Mouse (Mus musculus) spleen, postnatal 10 days (tissue): ENCODE measurements around the gene Sec24a.
"Not testable (repeated sequence)": the region's sequence is repeated elsewhere in the genome, so short reads cannot be mapped to it uniquely, and the experiment has no call there.

Experiments used
- DNase-seq, 2 experiments: peaks; one replicate each; pipeline ENCODE4 v3.0.0; 2021 to 2022; ENCODE audit warnings: low spot score in 2 of 2

Sec24a gene

DNA sequence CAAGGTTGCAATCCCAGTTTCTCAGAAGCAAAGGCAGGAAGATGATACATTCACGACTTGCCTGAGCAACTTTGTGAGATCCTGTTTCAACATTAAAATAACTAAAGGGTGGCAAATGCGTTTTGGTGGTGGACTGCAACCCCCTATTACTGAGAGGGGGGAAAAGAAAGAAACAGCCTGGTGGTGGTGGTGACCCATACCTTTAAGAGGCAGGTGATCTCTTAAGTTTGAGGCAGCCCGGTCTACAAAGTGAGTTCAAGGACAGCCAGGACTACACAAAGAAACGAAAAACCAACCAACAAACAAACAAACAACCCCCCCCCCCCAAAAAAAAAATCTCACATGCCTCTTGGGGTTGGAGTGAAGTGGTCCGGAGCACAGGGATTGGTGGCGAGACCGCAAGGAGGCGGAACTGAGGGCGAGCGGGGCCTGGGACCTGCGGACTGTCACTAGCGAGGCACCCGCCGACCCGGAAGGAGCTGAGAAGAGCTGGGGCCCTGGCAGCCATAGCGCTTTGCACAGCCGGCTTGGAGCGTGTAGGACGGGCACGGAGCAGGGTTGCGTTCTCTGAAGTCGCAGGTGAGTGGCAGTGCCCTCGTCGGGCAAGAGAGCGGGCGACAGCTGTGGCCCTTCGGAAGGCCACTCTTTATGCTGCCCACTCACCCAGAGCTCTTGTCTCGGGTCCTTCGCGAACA is at the start of gene Sec24a, which contains the start of gene Sar1b:
Gene Sec24a, minus strand, starts transcription at position 422 of the 695 bp plus-strand sequence.
Gene Sar1b, plus strand, starts transcription at position 475 of the 695 bp plus-strand sequence.
- peak; percentile 70 to 86 for DNase-seq

DNA sequence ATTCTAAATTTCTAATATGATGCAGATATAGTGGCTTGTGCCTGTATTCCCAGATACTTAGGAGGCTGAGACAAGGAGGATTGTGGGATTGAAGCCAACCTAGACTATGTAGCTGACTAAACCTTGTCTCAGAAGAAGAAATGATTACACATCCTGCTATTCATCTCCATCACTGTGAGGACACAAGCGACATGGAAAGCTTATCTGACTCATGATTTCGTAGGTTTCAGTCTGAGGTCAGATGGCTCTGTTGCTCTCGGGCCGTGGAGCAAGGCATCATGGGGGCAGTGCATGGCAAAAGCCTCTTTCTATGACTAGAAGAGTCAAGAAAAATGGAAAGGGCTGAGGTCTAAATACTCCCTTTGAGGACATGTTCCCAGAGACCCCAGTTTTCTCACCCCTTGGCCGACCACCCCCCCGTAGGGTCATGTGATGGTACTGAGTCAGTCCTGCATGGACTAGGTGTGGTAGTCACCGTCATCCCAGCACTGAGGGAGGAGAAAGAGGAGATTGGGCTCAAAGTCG is 48.6 kb upstream of the Sec24a start:
- DNase-seq: no peak

DNA sequence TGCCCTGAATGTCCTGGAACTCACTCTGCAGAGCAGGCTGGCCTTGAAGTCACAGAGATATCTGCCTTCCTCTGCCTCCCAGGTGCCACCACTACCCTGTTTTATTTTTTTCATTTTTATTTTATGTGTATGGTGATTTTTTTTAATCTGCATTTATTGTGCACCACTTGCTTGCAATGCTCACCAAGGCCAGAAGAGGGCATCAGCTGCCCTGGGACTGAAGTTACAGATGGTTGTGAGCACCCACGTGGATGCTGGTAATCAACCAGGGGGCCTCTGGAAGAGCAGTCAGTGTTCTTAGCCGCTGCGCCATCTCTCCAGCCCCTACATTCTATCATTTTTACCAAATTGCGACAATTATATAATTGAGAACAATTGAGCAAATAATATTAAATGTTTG is 47.8 kb upstream of the Sec24a start:
- DNase-seq: no peak

DNA sequence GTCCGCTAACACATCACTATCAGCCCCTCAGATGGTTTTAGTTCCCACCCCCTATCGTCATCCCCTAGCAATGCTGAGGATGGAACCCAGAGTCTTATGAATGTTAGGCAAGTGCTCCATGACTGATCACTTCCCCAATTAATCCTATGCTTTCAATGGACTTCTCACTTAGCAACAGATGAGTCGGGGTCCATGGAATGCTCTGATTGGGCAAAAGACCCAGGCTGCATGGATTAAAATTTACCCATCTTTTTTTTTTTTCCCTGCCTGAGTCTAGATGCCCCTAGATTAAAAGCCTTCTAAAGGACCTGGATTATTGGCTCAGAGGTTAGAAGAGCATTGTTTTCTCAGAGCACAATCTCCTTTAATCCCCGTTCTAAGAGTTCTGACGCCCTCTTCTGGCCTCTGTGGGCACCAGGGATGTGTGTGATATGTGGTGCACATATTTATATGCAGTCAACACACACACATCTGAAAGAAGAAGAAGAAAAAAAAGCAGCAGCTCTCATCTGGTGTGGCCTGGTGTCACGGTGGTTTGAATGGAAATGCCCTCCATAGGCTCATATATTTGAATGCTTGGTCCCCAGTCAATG is 46.3 kb upstream of the Sec24a start:
- no peak for DNase-seq

DNA sequence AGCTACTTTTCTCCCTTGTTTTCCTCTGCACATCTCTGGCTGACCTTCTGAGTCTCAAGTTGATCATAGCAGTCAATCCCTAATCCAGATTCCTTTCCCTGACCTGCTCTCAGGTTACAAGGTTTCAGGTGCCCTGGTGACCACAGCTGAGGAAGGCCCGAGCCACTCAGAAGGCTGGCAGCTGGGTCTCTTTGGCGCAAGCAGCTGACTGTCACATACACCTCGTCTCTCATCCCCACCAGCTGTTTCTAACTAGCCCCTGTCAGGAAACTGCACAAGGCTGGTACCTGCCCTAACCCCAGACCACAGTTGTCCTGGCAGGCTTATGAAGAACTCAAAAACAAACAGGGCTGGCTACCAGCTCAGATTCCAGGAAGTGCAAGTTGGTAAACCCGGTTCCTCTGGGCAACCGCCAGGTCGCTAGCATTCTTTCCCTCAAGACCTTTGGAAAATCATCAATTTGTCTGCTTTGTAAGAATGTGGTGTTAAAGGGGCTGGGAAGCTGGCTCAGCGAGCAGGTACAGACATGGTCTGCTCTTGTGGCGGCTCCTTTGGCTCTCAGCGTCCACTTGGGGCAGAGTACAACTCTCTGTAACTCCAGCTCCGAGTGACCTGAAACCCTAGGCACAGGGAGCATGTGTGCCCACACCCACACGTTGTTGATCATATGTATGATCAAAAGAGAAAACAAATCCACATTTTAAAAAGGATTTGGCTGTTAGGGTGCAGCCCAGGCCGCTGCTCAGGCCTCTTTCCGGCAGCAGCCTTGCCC is 43.9 kb upstream of the Sec24a start:
- no peak for DNase-seq

DNA sequence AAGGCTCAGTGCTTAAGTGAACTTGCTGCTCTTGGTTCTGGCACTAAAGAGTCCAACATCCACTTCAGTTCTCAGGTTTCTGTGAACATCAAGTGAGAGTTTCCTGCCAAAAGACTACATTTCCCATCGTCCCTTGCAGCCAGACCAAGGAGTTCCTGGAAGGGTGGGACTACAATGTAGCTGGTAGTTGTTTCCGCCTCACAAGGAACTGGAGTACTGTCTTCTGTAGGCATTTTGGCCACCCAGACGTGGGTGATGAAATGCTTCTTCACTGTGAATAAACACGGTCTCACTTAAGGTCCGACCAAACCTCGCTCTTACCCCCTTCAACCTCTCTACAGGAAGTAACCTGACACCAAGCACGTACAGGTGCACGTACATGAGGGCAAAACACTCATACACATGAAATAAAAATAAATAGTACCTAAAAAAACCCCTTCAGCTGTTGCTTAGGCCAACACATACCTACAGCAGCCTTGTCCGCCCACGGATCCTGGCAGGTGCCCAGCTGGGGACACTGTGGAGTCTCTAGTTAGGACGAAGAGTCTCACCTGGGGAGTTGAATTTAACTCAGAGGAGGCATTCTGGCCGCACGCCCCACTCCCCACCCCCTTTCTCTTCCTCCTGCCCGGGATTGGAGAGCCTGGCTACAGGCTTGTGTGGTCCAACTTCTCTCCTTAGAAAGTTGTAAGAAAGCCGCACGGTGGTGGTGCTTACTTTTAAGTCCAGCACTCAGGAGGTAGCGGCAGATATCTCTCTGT is 42.0 kb upstream of the Sec24a start:
- peak; percentile 39 to 76 for DNase-seq

DNA sequence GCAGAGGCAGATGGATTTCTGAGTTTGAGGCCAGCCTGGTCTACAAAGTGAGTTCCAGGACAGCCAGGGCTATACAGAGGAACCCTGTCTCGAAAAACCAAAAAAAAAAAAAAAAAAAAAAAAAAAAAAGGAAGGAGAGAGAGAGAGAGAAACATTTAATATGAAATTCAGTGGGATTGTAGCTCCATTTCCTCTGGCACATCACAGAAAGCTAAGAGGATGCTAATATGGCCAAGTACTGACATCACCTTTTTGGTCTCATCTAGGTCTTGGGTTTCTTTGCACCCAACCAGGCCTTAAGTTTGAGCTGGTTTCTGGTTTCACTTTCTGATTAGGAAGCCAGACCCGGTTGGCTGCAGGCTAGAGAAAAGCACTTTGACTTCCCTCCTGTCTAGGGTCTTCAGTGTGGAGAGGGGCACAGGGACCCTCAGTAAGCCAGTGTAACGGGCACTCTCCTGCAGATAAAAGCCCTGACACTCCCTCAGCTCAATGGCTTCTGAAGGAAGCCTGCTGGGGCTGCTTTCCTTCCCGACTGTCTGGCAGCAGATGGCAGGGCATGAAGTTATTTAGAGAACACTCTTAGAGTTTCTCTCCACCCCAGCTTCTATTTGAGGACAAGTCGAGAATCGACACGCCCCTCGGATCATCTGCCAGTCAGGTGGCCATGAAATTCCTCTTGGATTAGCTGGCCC is 37.3 kb upstream of the Sec24a start:
- DNase-seq: no peak

DNA sequence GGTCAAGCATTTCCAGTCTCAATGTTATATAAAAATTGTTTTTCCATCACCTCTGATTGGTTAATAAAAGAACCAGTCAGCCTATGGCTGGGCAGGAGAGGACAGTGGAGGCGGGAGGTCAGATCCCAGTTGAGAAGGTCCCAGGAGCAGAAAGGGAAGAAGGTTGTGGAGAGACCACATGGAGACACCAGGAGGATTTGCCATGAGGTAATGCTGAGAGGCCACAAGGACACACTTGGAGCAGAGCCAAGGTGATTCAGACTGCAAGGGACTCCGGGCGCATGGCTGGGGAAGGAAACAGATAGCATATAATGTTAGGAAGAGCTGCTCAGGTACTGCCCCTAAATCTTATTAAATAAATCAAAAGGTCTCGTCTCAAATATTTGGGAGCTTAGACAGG is 32.8 kb upstream of the Sec24a start:
- DNase-seq: no peak

DNA sequence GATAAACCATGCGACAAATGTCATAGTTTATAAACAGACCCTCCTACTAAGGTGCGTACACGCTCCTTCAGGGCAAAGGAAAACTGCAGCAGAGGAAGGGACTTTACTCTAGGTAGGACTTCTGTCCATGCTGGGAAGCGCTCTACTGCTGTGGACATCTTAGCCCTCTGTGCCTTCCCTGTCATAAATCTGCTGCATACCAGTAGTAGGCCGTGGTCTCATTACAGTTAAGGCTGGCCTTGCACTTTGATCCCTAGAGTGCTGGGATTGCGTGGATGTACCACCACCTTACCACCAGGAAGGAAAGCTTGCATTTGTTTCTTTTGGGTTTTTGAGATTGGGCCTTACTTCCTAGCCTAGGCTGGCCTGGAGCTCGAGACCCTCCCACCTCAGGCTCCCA is 27.2 kb upstream of the Sec24a start:
- no peak for DNase-seq

DNA sequence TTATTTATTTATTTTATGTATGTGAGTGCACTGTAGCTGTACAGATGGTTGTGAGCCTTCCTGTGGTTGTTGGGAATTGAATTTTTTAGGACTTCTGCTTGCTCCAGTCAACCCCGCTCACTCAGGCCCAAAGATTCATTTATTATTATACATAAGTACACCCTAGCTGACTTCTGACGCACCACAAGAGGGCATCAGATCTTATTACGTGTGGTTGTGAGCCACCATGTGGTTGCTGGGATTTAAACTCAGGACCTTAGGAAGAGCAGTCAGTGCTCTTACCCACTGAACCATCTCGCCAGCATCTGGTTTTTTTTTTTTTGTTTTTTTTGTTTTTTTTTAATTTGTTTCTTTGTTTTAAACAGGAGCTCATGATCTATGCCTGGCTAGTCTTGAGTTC is 26.3 kb upstream of the Sec24a start:
- not testable (repeated sequence) for DNase-seq

DNA sequence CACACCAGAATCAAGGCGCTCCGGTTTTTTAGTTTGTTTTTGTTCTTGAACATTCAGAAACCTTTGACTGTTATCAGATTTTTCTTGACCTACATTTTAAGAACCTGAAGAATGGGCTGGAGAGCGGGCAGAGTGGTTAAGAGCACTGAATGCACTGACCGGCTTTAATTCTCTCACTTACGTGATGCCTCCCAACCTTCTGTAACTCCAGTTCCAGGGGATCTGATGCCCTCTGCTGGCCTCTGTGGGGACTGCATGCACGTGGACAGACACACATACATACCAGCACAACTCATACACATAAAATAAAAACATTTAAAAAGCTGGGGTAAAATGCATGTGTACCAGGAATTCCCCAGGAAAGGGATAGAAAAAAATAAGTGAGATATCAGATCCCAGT is 22.5 kb upstream of the Sec24a start:
- peak; percentile 62 to 81 for DNase-seq

DNA sequence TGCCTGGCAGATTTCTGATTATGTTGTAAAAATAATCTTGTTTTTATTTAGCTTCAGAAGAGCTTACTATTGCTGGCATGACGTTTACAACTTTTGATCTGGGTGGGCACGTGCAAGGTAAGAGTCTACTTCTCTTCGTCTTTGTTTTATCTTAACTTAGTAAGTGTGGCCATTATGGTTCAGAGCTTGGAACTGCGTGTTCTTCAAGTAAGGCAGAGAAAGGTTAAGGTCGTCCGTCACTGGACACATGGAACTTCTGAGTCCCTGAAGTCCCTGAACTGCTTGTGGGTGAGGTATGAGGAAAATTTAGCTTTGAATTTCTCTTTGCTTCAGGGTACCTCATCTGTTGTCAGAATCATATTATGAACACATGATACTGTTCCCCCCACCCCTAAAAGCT is 19.3 kb upstream of the Sec24a start:
- no peak for DNase-seq

DNA sequence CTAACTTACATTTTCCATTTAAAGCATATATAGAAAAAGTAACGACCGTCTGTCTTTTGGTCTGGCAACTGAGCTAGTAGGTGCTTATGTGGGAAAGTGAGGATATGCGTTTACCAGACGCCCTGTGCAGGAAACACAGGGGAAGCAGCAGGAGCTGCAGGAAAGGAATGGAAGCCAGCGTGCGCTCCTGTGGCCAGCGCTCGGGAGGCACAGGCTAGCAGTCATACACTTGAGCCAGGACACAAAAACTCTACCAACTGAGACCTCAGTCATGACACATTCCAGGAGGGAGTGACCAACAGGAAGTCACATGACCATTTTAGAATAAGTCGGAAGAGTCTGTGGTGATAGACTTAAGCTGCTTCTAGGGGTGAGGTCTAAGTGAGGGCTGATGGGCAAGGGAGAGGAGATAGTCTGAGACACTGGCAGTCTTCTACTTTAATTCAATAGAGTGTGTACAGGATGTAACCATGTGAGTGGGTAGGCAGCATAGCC is 17.4 kb upstream of the Sec24a start:
- no peak for DNase-seq

DNA sequence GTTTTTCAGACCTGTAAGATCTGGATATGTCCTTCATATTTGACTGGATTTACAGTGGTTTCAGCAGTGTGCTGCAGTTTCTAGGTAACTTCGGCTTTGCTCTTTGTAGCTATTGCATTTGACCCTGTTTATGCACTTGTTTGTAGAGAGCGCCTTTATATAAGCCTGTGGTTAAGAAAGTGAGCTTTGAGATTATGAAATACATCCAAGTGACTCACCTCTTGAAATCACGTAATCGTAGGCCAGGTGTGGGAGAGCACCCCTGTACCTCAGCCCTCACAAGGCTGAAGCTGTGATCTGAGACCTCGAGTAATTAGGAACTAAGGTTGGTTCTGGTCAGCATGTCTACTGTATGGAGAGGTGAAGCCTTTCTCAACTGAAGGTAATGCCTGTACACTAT is 14.0 kb upstream of the Sec24a start:
- DNase-seq: no peak

DNA sequence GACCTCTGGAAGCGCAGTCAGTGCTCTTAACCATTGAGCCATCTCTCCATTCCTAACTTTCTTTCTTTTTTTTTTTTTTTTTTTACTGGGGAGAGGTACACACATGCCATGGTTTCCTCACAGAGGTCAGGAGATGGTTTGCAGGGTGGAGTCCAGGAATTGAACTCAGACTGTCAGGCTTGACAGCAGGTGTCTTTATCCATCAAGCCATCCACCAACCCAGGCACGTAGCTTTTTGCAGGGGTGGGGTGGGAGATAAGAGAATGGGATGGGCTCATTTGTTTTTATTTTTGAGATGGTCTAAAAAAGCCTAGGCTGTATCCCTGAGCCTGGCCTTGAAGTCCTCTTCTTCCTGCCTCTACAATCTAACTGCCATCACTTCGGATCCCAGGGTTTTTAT is 12.1 kb upstream of the Sec24a start:
- no peak for DNase-seq

DNA sequence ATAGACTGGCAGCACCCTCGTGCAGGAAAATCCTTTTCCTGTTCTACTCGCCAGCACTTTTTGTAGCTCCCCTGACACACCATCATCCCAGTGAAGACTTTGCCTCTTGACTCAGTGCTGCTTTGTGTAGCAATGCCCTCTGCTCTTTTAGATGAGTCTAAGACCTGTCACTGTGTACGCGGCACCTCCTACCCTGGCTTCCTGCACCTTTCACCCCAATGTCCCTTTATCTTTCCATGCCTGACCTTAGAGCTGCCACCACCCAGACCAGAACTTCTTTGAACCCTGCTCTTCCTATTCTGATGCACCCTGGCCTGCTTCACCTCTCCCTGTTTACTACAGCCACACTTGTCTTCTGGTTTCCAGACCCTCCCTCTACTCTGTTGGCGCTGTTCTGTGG is 4.9 kb upstream of the Sec24a start:
- no peak for DNase-seq

DNA sequence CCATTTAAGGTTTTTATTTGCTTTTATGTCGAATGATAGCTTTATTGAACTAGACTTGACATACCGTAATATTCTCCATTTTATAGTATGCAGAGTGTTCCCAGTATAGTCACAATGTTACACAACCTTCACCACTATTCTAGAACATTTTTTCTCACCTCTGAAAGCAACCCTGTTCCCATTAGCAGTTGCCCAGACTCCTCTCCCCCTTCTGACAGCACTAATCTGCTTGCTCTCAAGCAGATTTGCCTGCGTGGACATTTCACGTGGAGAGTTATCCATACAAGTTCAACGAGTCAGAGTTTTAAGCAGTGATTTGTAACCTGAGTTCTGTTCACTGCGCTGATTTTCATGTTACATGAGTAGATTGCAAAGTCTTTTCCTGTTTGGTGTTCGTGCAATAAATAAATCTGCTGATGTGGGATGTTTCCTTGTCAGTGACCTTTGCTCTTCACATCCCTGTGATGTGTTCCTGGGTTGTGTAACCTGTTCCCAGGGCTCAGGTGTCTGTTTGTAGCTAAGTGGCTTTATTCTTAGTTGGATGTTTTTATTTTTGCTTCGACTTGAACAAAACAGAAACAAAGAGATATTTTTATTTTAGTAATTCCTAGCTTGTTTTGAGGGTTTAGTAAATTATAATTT is 4.3 kb upstream of the Sec24a start:
- DNase-seq: no peak

DNA sequence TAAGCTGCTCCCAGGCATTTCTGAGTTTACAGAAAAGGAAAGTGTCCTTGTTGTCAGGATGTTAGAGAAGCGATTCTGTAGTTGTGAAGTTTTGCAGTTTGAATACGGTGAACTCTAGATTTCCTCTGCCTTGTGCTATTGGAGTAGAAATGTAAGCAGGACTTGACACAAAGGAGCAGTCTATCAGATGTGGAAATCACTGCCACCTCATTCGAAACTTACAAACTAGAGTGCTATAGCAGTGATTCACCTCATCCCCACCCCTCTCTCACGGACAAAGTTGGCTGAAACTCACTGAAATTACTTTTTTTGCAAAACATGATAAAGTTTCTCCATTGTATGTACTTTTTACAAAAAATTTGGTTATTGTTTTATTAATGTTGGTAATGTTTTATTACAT is 1.4 kb upstream of the Sec24a start:
- DNase-seq: no peak

DNA sequence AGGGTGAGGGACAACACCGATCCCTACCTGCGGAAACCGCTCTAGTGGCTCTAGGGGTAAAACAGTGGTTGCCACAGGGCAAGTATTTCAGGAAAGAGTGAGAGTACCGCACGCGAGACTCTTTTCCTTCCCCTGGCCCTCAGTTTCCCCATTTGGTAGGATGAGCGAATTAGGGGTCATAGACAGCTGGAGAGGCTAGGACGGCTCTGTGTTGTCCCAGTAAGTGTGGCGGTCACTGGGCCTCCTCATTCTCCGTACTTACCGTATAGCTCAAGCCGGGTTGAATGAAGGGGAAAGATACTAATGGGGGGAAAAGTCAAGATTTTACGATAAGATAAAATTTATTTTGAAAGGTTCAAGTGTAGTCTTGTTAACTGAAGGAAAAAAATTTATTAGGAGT is 521 bp upstream of the Sec24a start:
- no peak for DNase-seq

DNA sequence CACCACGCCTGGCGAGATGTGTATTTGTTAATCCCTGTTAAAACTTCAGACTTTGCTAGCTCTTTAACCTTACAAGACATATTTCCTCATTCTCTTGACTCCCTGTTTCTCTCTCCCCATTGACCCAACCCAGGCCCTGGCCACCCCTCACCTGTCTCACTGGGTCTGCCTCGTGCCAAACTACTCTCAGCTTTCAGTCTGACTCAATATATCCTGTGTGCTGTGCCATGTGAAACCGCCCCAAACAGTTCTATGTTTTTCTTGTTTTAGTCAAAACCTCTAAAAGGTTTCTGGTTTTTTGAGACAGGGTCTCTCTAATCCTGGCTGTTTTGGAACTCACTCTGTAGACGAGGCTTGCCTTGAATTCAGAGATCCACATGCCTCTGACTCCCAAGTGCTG is 2.2 kb downstream of the Sec24a start:
- no peak for DNase-seq
